Mouse (Mus musculus) small intestine, adult 2 months (tissue): ENCODE data around the gene Kremen2.

Experiments used
- CTCF ChIP-seq: fragments of 200-500 bp; IDR thresholded peaks from 2 replicates; pipeline ENCODE4 v1.5.1; 2012; ENCODE audit warnings: low read depth, mild to moderate bottlenecking, control low read depth, inconsistent platforms, low read length, moderate library complexity, mixed read lengths; ENCODE audit not compliant: insufficient replicate concordance, insufficient read length; ENCODE audit errors: extremely low read depth
- POLR2A ChIP-seq: fragments of 200-500 bp; IDR thresholded peaks from 2 replicates; pipeline ENCODE4 v1.6.1; 2012; ENCODE audit warnings: low read depth, mild to moderate bottlenecking, control low read depth, inconsistent platforms, low read length, moderate library complexity

- TF ChIP-seq CTCF (no peak), POLR2A (no peak)
Measured at GRCm38 (mm10) chr17:23722376-23723125, 23.1 kb downstream of the Kremen2 start, which contains the start of gene 1520401A03Rik.
